Mouse (Mus musculus): ENCODE results near the gene Vwc2. TPM values are rescaled to one million over a fixed set of nuclear protein-coding genes. Genes with fewer than 3 reads are reported as not detected.

The Vwc2 gene
- polyA plus RNA-seq, 1 experiment from 2014 or later: 1.0 TPM

DNA sequence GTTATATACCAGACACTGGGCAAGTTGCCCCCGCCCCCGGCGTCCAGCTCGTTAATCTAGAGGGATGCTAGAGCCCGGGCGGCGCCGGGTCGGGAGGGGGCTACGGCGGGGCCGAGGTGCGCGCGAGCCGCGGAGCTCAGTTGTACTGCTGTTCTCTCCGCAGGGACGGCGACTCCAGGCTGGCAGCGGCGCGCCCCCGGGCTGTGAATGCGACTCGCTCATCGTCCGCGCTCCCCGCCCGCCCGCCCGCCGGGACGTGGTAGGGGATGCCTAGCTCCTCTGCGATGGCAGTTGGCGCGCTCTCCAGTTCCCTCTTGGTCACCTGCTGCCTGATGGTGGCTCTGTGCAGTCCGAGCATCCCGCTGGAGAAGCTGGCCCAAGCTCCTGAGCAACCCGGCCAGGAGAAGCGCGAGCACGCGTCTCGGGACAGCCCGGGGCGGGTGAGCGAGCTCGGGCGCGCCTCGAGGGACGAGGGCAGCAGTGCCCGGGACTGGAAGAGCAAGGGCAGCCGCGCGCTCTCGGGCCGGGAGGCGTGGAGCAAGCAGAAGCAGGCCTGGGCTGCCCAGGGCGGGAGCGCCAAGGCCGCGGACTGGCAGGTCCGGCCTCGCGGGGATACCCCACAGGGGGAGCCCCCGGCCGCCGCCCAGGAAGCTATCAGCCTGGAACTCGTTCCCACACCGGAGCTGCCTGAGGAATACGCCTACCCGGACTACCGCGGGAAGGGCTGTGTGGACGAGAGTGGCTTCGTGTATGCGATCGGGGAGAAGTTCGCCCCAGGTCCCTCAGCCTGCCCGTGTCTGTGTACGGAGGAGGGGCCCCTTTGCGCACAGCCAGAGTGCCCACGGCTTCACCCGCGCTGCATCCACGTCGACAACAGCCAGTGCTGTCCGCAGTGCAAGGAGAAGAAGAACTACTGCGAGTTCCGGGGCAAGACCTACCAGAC is 1.9 kb downstream of the Vwc2 start:
- H3K27me3 ChIP-seq: peaks cover 68% of the 10 kb centered on the region
- H3K9ac ChIP-seq: no peak overlapping the region
- no peak overlapping the region for H3K27ac ChIP-seq

DNA sequence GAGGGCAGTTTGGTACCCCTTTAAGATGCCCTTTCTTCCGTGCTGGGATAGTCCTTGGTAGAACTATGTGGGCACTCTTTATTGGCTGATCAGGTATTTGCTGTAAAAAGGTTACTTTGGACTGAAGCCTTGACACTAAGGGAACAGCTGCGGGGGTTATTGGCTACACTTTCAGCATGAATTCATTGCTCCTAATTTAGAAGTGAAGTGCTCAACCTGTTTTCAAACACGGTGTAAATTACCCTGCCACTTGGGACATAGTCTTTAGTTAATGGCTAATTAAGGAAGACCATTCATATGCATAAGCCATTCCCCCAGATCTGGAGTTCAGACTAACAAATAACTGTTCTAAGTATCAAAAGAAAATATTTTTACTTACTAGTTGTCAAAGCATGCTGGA is 2.7 kb downstream of the Vwc2 start:
- Histone ChIP-seq H3K4me3 (peak overlapping the region; percentile 49; the same call in 1 of the 2 replicates), H3K4me1 (replicated peaks) (peaks cover 27% of the 10 kb centered on the region), H3K9me3 (replicated peaks) (no peaks in the 10 kb centered on the region), H3K9ac (no peak overlapping the region), H3K4me2 (peak overlapping the region; percentile 84), H3K36me3 (no peaks in the 10 kb centered on the region), H3K27me3 (peaks cover 68% of the 10 kb centered on the region), H3K27ac (no peak overlapping the region)
- ATAC-seq (replicated peaks; ENCODE audit: insufficient number of reproducible peaks, insufficient read depth, low FRiP score, low read depth): no peak
- 11% methylated on average over 3 of the region's 3 CpGs for WGBS

More for the DNA sequence above, 1.9 kb downstream of the Vwc2 start:
- ATAC-seq (replicated peaks; ENCODE audit: insufficient number of reproducible peaks, insufficient read depth, low FRiP score, low read depth): peak; percentile 36; the same call in 1 of the 2 replicates
- Histone ChIP-seq H3K4me1 (replicated peaks) (peaks cover 27% of the 10 kb centered on the region), H3K4me3 (peak overlapping the region; percentile 49), H3K36me3 (no peaks in the 10 kb centered on the region), H3K4me2 (peak overlapping the region; percentile 84), H3K9me3 (replicated peaks) (no peaks in the 10 kb centered on the region)
- WGBS: under 1% methylated on average over 92 of the region's 93 CpGs

DNA sequence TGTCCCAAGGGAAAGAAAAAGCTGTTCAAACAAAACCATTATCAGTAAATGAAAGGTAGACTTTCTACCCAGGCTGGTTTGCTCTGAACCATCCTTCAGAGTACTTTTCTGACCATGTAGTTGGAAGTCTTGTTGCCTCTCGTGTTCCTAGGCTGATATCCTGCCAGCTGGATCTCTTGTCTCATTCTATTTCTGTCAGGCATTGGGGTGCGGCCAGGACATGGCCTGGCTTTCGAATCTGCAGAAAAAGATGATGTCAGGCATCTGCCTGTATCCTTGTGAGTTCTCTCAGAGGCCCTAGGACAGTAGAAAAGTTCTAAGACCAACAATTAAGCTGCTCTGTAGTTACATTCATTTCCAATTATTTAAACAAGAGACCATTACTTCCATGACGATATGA is 8.8 kb downstream of the Vwc2 start:
- no peak overlapping the region for H3K27ac ChIP-seq
- 51% methylated on average over 4 of the region's 4 CpGs for WGBS
- no peaks in the 10 kb centered on the region for H3K36me3 ChIP-seq
- no peak for ATAC-seq (replicated peaks; ENCODE audit: insufficient number of reproducible peaks, insufficient read depth, low FRiP score, low read depth)
- H3K4me2 ChIP-seq: no peak overlapping the region
- H3K4me3 ChIP-seq: no peak overlapping the region
- no peaks in the 10 kb centered on the region for H3K4me1 ChIP-seq (replicated peaks)
- no peak overlapping the region for H3K9ac ChIP-seq
- no peaks in the 10 kb centered on the region for H3K9me3 ChIP-seq (replicated peaks)
- H3K27me3 ChIP-seq: peaks cover 14% of the 10 kb centered on the region

DNA sequence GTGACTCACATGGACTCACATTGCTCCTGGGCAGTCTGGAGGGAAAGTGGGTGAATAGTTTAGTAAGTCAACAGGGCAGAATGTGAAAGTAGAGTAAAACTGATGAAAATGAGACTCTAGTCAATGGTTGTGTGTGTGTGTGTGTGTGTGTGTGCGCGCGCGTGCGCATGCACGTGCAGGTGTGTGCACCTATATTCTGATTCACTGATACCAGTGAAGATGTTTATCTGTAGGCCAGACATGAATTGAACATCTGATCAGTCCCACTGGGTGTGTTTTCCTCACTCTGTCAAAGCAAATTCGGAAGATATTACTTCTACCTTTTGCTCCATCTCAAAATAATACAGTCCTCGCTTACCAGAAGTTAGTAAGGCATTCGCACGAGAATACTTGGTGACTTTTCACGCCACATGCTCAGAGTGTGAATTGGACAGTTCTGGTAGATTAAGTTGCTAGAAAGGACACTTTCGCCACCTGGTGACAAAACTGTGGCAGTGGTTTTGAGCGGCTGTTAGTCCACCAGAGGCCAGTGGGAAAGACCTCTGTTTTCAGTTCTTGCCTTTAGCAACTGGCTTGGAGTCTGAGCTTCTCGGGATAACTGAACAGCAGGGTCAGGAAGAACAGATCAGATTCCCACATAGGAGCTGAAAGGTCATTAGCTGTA is 17.5 kb downstream of the Vwc2 start:
- Histone ChIP-seq H3K9me3 (replicated peaks) (no peaks in the 10 kb centered on the region), H3K4me2 (no peak overlapping the region), H3K9ac (no peak overlapping the region), H3K27me3 (no peaks in the 10 kb centered on the region), H3K4me1 (replicated peaks) (no peaks in the 10 kb centered on the region), H3K27ac (no peak overlapping the region), H3K36me3 (no peaks in the 10 kb centered on the region), H3K4me3 (no peak overlapping the region)
- WGBS: 54% methylated on average over 14 of the region's 14 CpGs
- ATAC-seq (replicated peaks; ENCODE audit: insufficient number of reproducible peaks, insufficient read depth, low FRiP score, low read depth): no peak

DNA sequence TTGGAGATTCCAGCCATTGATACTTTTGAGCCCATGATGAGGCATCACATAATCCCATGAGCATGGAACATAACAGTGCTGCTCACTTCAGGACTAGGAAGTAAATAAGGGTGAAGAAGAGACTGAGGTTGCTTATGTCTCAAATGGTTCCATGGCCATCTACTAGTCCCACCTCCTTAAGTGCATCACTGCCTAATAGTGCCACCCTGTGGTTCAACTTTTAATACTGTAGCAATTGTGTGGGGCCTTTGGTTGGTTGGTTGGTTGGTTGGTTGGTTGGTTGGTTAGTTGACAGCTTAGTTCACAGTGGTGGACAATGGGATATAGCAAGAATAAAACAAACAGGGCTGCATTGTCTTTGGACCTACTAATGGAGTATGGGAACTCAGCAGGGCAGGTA is 26.6 kb downstream of the Vwc2 start:
- H3K27ac ChIP-seq: no peak overlapping the region
- no peaks in the 10 kb centered on the region for H3K4me1 ChIP-seq (replicated peaks)
- H3K9ac ChIP-seq: no peak overlapping the region
- no peaks in the 10 kb centered on the region for H3K9me3 ChIP-seq (replicated peaks)
- no peaks in the 10 kb centered on the region for H3K36me3 ChIP-seq
- H3K4me3 ChIP-seq: no peak overlapping the region
- H3K27me3 ChIP-seq: no peaks in the 10 kb centered on the region
- no peak for ATAC-seq (replicated peaks; ENCODE audit: insufficient number of reproducible peaks, insufficient read depth, low FRiP score, low read depth)
- no peak overlapping the region for H3K4me2 ChIP-seq

DNA sequence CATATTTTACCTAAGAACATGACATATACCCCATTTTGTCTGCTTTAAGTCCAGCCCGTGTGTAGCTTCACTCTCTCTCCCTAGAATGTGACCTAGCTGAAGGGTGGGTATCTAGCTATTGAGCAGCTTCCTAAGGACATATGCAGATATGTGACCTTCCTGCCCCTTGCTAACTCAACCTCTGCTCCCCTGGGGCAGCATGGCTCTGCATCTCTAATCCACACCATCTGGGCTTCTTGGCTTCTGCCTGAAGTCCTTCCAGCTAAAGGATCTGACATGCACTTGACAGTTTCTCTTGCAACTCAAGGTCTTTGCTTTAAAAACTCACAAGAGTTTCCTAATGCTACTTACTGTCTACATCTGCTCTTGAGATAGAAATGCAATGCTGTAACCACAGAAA is 38.7 kb downstream of the Vwc2 start:
- H3K4me3 ChIP-seq: no peak overlapping the region
- ATAC-seq (replicated peaks; ENCODE audit: insufficient number of reproducible peaks, insufficient read depth, low FRiP score, low read depth): no peak
- H3K4me2 ChIP-seq: no peak overlapping the region
- H3K27ac ChIP-seq: no peak overlapping the region
- H3K9me3 ChIP-seq (replicated peaks): no peaks in the 10 kb centered on the region
- no peak overlapping the region for H3K9ac ChIP-seq
- H3K36me3 ChIP-seq: no peaks in the 10 kb centered on the region
- no peaks in the 10 kb centered on the region for H3K4me1 ChIP-seq (replicated peaks)
- H3K27me3 ChIP-seq: no peaks in the 10 kb centered on the region
- 81% methylated on average over 1 of the region's 1 CpGs for WGBS

DNA sequence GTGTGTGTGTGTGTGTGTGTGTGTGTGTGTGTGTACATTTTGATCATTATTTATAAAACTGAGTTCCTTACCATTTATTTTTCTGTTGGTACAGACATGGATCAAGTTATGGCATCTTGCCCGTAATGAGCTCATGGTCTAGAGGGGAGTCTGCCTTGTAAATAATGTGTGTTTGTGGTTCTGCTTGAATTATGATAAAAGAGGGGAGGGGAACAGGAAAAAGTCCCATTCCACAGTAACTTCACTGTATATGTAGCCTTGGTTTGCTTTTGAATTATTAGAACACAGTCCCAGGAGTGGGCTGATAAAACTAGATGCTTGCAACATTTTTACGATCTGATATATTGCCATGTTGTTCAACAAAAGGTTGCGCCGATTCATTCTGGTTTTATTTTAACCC is 57.4 kb downstream of the Vwc2 start:
- H3K9me3 ChIP-seq (replicated peaks): no peaks in the 10 kb centered on the region
- no peaks in the 10 kb centered on the region for H3K4me1 ChIP-seq (replicated peaks)
- H3K4me3 ChIP-seq: no peak overlapping the region
- no peak overlapping the region for H3K9ac ChIP-seq
- no peak overlapping the region for H3K27ac ChIP-seq
- H3K27me3 ChIP-seq: no peaks in the 10 kb centered on the region
- H3K36me3 ChIP-seq: no peaks in the 10 kb centered on the region
- no peak for ATAC-seq (replicated peaks; ENCODE audit: insufficient number of reproducible peaks, insufficient read depth, low FRiP score, low read depth)
- no peak overlapping the region for H3K4me2 ChIP-seq
- 80% methylated on average over 4 of the region's 4 CpGs for WGBS

DNA sequence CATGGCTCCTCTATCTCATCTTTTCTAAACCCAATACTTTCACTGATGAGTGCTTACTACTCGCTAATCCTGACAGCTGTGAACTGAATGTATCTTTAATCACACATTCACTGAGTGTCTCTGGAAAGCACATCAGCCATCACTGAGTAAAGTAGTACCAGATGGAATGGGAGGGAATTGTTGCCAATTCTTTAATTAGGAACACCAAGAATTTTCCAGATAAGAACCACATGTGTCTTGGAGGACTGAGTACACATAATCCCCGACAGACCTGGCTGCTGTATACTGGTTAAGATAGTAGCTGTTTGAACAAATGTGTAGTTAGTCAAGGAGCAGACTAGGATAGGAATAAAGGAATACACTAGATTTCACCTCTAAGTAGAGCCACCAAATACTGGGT is 61.2 kb downstream of the Vwc2 start:
- Histone ChIP-seq H3K27ac (no peak overlapping the region), H3K4me2 (no peak overlapping the region), H3K9ac (no peak overlapping the region), H3K9me3 (replicated peaks) (no peaks in the 10 kb centered on the region), H3K4me3 (no peak overlapping the region), H3K27me3 (no peaks in the 10 kb centered on the region), H3K36me3 (no peaks in the 10 kb centered on the region), H3K4me1 (replicated peaks) (no peaks in the 10 kb centered on the region)
- WGBS: 39% methylated on average over 2 of the region's 2 CpGs
- peak; percentile 47; the same call in 1 of the 2 replicates for ATAC-seq (replicated peaks; ENCODE audit: insufficient number of reproducible peaks, insufficient read depth, low FRiP score, low read depth)

DNA sequence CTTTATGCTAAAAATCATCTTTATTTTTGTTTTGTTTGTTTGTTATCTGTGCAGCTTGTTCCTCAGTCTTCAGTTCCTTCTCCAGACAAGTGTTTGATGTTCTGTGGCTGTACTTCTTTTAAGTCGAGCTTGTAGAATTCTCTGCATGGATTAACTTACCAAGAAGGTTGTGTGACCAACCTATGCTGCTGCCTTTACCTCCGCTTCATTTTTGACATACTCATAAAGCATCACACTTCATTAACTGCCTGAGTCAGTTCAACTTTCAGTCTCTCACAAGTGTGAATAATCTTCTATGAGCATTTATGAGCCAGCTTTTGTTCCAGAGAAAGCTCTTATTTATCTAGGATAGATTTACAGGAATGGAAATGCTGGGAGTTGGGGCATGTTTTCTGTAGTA is 68.7 kb downstream of the Vwc2 start:
- H3K4me3 ChIP-seq: no peak overlapping the region
- H3K36me3 ChIP-seq: no peaks in the 10 kb centered on the region
- H3K9me3 ChIP-seq (replicated peaks): no peaks in the 10 kb centered on the region
- H3K9ac ChIP-seq: no peak overlapping the region
- H3K27me3 ChIP-seq: no peaks in the 10 kb centered on the region
- 59% methylated on average over 2 of the region's 2 CpGs for WGBS
- no peaks in the 10 kb centered on the region for H3K4me1 ChIP-seq (replicated peaks)
- no peak for ATAC-seq (replicated peaks; ENCODE audit: insufficient number of reproducible peaks, insufficient read depth, low FRiP score, low read depth)
- H3K27ac ChIP-seq: no peak overlapping the region
- H3K4me2 ChIP-seq: no peak overlapping the region

DNA sequence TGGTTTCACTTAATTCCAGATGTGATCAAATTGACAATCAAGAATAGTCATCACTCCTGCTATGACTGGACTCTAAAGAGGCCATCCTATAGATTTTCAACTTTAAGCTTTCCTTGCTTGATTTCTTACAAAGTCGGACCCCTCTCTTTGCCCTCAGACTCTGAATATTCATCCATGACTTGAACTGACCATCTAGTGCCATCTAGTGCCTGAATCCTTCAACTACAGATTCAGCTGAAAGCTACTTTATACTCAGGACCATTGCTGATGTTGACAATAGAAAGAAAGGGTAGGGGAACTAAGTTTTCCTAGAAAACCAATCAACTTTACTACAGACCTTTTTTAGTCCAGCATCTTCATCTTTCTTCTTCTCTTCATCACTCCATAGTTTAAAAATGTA is 109.1 kb downstream of the Vwc2 start:
- Histone ChIP-seq H3K9ac (no peak overlapping the region), H3K4me1 (replicated peaks) (no peaks in the 10 kb centered on the region), H3K4me2 (no peak overlapping the region), H3K4me3 (no peak overlapping the region), H3K27ac (no peak overlapping the region), H3K36me3 (no peaks in the 10 kb centered on the region), H3K9me3 (replicated peaks) (no peaks in the 10 kb centered on the region), H3K27me3 (no peaks in the 10 kb centered on the region)
- 29% methylated on average over 1 of the region's 1 CpGs for WGBS
- ATAC-seq (replicated peaks; ENCODE audit: insufficient number of reproducible peaks, insufficient read depth, low FRiP score, low read depth): no peak

DNA sequence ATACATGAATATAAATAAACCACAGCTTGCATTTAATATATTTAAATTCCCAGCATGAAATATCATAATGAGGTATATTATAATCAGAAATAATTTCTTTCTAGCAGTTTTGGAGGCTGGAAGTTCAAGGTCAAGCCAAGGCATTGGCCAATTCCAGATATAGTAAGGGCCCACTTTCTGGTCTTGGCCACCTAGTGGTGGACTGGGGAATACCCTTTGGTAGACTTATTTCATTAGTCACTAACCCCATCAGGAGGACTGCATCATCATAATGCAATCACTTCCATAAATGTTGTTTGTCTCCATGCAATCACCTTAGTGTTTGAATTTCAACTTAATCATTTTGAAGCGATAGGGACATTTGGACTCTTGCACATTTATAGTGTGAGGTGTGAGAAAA is 125.3 kb downstream of the Vwc2 start:
- H3K27ac ChIP-seq: no peak overlapping the region
- no peak overlapping the region for H3K9ac ChIP-seq
- no peaks in the 10 kb centered on the region for H3K9me3 ChIP-seq (replicated peaks)
- no peaks in the 10 kb centered on the region for H3K27me3 ChIP-seq
- no peaks in the 10 kb centered on the region for H3K36me3 ChIP-seq
- ATAC-seq (replicated peaks; ENCODE audit: insufficient number of reproducible peaks, insufficient read depth, low FRiP score, low read depth): no peak
- no peak overlapping the region for H3K4me3 ChIP-seq
- no peak overlapping the region for H3K4me2 ChIP-seq
- H3K4me1 ChIP-seq (replicated peaks): no peaks in the 10 kb centered on the region
- WGBS: 67% methylated on average over 1 of the region's 1 CpGs

Measured in heart, embryonic 15.5 days (tissue).